Mouse (Mus musculus): ENCODE measurements around the gene Fam83c. TPM values are rescaled to one million over a fixed set of nuclear protein-coding genes. Genes with fewer than 3 reads are reported as not detected.

Fam83c gene
- polyA plus RNA-seq, 1 experiment from 2014 or later = 0.13 TPM

DNA sequence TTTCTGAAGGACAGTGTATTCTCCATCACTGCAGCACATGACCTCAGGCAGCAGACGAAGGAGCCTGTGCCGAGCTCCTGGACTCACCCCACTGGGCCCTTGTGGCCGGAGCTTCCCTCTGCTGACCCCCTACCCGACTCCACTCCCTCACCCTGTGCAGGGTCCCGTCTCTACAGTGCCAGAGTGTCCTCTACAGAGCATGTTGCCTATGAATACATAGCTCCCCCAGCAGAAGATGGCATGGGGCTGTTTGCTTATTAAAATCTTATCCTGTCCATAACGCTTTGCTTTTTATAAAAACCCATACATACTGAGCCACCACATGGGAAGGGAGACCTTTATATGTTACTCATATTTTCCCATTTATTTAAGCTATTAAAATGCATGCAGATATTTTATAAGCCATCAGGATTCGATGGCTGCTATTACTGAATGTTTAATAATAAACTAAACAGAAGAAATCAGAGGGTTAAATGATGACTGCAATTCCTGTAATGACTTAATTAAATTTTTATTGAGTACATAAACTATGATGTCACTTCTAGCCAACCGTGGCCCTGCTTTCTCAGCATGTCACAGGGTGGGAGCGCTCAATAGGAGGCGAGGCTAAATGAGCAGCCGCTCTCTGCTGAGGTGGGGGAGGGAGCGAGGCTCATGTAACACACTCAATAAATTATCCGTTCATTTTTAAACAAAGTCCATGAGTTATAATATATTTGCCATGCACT lies 28.1 kb upstream of the Fam83c start:
- H3K9me3 ChIP-seq (ENCODE audit: control insufficient read depth, low read length) = no peaks in the 10 kb centered on the region
- no peak overlapping the region for H3K4me3 ChIP-seq (ENCODE audit: low read length)
- no peaks in the 10 kb centered on the region for H3K27me3 ChIP-seq (ENCODE audit: control insufficient read depth, insufficient read depth, low read depth, low read length)
- ATAC-seq (ENCODE audit: low read depth) = peak; percentile 64; the same call in 1 of the 2 replicates
- 64% methylated on average over 13 of the region's 13 CpGs for WGBS
- no peak overlapping the region for H3K27ac ChIP-seq (ENCODE audit: low read length)
- no peak overlapping the region for H3K9ac ChIP-seq (ENCODE audit: low read length)
- H3K4me1 ChIP-seq (replicated peaks; ENCODE audit: control insufficient read depth, insufficient read depth, low read length) = peaks cover 4% of the 10 kb centered on the region; the same call in 1 of the 2 replicates
- no peak overlapping the region for H3K4me2 ChIP-seq (ENCODE audit: low read depth, low read length)
- H3K36me3 ChIP-seq (ENCODE audit: control insufficient read depth, insufficient read depth, low read length) = no peaks in the 10 kb centered on the region

DNA sequence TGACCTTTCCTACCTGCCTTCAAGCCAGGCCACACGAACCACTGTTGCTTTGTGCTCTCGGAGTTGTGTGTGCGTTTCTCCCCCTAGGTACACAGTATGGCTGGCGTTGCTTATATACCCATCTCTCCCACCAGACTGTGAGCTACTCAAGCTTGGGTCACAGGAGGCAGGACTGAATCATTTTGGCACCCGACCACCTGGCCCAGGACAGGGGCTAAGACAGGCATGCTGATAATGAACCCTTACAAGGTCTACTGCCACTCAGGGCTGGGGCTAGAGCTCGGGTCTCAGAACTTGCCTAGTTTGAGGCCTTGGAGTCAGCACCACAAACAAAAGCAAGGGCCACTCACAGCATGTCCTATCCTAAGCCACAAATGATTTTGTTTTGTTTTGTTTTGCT lies 26.9 kb upstream of the Fam83c start:
- peaks cover 4% of the 10 kb centered on the region; the same call in 1 of the 2 replicates for H3K4me1 ChIP-seq (replicated peaks; ENCODE audit: control insufficient read depth, insufficient read depth, low read length)
- no peak overlapping the region for H3K4me3 ChIP-seq (ENCODE audit: low read length)
- no peak overlapping the region for H3K4me2 ChIP-seq (ENCODE audit: low read depth, low read length)
- no peaks in the 10 kb centered on the region for H3K9me3 ChIP-seq (ENCODE audit: control insufficient read depth, low read length)
- no peaks in the 10 kb centered on the region for H3K27me3 ChIP-seq (ENCODE audit: control insufficient read depth, insufficient read depth, low read depth, low read length)
- WGBS = 86% methylated on average over 6 of the region's 6 CpGs
- no peak for ATAC-seq (ENCODE audit: low read depth)
- no peak overlapping the region for H3K9ac ChIP-seq (ENCODE audit: low read length)
- no peak overlapping the region for H3K27ac ChIP-seq (ENCODE audit: low read length)
- H3K36me3 ChIP-seq (ENCODE audit: control insufficient read depth, insufficient read depth, low read length) = peaks cover 2% of the 10 kb centered on the region; the same call in 1 of the 2 replicates

DNA sequence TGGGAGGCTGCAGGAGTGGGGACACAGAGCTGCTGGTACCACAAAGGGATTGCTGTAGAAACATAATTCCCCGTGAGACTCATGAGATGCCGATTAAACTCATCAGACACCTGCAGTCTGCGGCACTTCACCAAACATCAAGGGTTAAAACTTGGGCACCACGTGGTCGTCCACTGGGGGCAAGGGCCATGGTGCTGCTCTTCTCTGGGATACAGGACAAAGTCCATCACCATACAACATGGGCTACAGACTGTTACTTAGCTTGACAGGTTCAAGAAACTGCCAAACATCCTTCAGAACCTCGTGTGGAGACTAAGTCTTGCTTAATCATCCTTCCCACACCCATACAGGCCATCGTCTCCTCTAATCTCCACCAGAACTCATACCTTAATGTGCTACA lies 25.4 kb upstream of the Fam83c start:
- Histone ChIP-seq H3K36me3 (ENCODE audit: control insufficient read depth, insufficient read depth, low read length) (peaks cover 5% of the 10 kb centered on the region), H3K4me2 (ENCODE audit: low read depth, low read length) (no peak overlapping the region), H3K9ac (ENCODE audit: low read length) (no peak overlapping the region), H3K4me1 (replicated peaks; ENCODE audit: control insufficient read depth, insufficient read depth, low read length) (peaks cover 4% of the 10 kb centered on the region; the same call in 1 of the 2 replicates), H3K4me3 (ENCODE audit: low read length) (no peak overlapping the region), H3K27me3 (ENCODE audit: control insufficient read depth, insufficient read depth, low read depth, low read length) (no peaks in the 10 kb centered on the region), H3K9me3 (ENCODE audit: control insufficient read depth, low read length) (no peaks in the 10 kb centered on the region), H3K27ac (ENCODE audit: low read length) (no peak overlapping the region)
- WGBS = 80% methylated on average over 7 of the region's 7 CpGs
- no peak for ATAC-seq (ENCODE audit: low read depth)

DNA sequence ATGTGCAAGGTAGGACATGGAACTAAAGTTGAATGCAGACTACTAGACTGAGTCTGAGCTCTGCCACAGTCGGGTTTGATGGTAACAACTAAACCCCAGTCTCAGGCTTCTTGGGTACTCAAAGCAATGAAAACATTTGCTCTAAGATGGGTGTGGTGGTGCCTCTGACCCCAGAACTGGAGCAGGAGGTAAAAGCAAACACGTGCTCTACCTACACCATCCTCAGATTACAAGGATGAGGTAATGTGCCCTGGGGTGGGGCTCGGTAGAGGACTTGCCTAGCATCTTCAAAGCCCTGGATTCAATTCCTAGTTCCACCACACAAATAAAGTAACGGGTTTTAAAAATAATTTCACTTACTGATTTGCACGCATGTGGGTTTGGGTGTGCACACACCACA lies 17.9 kb upstream of the Fam83c start:
- 75% methylated on average over 5 of the region's 5 CpGs for WGBS
- no peak overlapping the region for H3K4me3 ChIP-seq (ENCODE audit: low read length)
- H3K4me2 ChIP-seq (ENCODE audit: low read depth, low read length) = no peak overlapping the region
- no peaks in the 10 kb centered on the region for H3K4me1 ChIP-seq (replicated peaks; ENCODE audit: control insufficient read depth, insufficient read depth, low read length)
- no peaks in the 10 kb centered on the region for H3K9me3 ChIP-seq (ENCODE audit: control insufficient read depth, low read length)
- peaks cover 13% of the 10 kb centered on the region for H3K36me3 ChIP-seq (ENCODE audit: control insufficient read depth, insufficient read depth, low read length)
- no peak for ATAC-seq (ENCODE audit: low read depth)
- H3K9ac ChIP-seq (ENCODE audit: low read length) = no peak overlapping the region
- H3K27ac ChIP-seq (ENCODE audit: low read length) = no peak overlapping the region
- H3K27me3 ChIP-seq (ENCODE audit: control insufficient read depth, insufficient read depth, low read depth, low read length) = no peaks in the 10 kb centered on the region

DNA sequence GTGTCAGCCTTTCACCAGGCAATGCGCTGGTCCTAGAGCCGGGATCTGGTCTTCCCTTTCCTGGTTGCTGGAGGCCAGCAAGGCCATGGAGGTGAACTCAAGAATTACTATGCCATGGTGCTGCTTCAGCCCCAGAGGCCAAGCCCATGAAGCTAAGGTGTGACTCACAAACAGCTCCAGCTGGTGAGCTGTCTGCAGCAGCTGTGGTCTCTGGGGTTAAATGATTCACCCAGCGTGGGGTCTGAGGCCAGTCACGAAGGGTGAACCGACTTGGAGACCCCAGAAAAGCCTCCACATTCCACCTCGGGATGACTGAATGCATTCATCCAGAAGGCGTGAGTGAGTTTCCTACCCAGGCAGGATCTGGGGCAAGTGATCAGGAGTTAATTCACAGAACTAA lies 15.5 kb upstream of the Fam83c start:
- Histone ChIP-seq H3K9ac (ENCODE audit: low read length) (no peak overlapping the region), H3K27ac (ENCODE audit: low read length) (no peak overlapping the region), H3K4me2 (ENCODE audit: low read depth, low read length) (no peak overlapping the region), H3K4me1 (replicated peaks; ENCODE audit: control insufficient read depth, insufficient read depth, low read length) (no peaks in the 10 kb centered on the region), H3K9me3 (ENCODE audit: control insufficient read depth, low read length) (no peaks in the 10 kb centered on the region), H3K27me3 (ENCODE audit: control insufficient read depth, insufficient read depth, low read depth, low read length) (no peaks in the 10 kb centered on the region), H3K4me3 (ENCODE audit: low read length) (no peak overlapping the region), H3K36me3 (ENCODE audit: control insufficient read depth, insufficient read depth, low read length) (peaks cover 12% of the 10 kb centered on the region)
- ATAC-seq (ENCODE audit: low read depth) = no peak
- WGBS = 83% methylated on average over 7 of the region's 7 CpGs

DNA sequence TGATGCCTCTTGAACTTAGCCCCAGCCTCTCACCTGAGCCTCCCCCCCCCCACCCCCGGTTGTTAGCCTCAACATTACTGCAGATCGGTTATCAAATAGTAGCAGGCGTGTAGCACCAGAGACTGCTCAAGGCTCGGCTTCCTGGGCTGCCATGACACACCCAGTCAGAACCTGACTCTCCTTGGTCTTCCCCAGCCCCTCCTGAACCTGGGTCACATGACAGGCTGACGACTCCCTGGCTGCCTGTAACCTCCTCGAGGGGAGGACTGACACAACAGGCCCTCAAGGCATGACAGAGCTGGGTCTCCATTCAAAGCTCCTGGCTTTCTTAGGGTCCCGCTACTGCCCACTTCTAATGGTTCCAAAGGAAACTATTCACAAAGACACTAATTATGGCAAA lies 14.8 kb upstream of the Fam83c start:
- Histone ChIP-seq H3K36me3 (ENCODE audit: control insufficient read depth, insufficient read depth, low read length) (peaks cover 12% of the 10 kb centered on the region), H3K9ac (ENCODE audit: low read length) (no peak overlapping the region), H3K27ac (ENCODE audit: low read length) (no peak overlapping the region), H3K4me2 (ENCODE audit: low read depth, low read length) (no peak overlapping the region), H3K4me3 (ENCODE audit: low read length) (no peak overlapping the region), H3K9me3 (ENCODE audit: control insufficient read depth, low read length) (no peaks in the 10 kb centered on the region), H3K27me3 (ENCODE audit: control insufficient read depth, insufficient read depth, low read depth, low read length) (no peaks in the 10 kb centered on the region), H3K4me1 (replicated peaks; ENCODE audit: control insufficient read depth, insufficient read depth, low read length) (no peaks in the 10 kb centered on the region)
- WGBS = 65% methylated on average over 7 of the region's 7 CpGs
- no peak for ATAC-seq (ENCODE audit: low read depth)

DNA sequence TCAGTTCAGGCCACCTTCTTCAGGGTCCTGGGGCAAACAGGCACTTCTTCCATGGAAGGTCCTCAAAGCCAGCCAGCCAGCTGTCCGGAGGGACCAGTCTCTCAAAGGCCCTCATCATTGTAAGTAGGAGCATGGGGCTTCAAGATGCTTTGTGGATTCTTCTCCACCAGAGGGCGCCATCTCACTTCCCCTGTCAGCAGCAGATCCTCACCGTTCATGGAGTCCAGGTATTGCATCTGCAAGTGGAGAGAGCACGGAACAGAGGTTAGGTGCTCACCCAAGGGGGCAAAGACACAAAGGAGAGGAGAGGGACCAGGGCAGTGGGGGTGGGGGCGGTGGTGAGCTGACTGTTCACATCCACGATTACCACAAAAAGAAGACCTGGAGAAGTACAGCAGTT lies 13.6 kb upstream of the Fam83c start:
- WGBS = 26% methylated on average over 6 of the region's 6 CpGs
- no peak overlapping the region for H3K9ac ChIP-seq (ENCODE audit: low read length)
- no peaks in the 10 kb centered on the region for H3K9me3 ChIP-seq (ENCODE audit: control insufficient read depth, low read length)
- H3K27ac ChIP-seq (ENCODE audit: low read length) = no peak overlapping the region
- H3K4me2 ChIP-seq (ENCODE audit: low read depth, low read length) = no peak overlapping the region
- no peaks in the 10 kb centered on the region for H3K27me3 ChIP-seq (ENCODE audit: control insufficient read depth, insufficient read depth, low read depth, low read length)
- no peak overlapping the region for H3K4me3 ChIP-seq (ENCODE audit: low read length)
- ATAC-seq (ENCODE audit: low read depth) = peak; percentile 39; the same call in 1 of the 2 replicates
- no peaks in the 10 kb centered on the region for H3K4me1 ChIP-seq (replicated peaks; ENCODE audit: control insufficient read depth, insufficient read depth, low read length)
- peaks cover 12% of the 10 kb centered on the region for H3K36me3 ChIP-seq (ENCODE audit: control insufficient read depth, insufficient read depth, low read length)

DNA sequence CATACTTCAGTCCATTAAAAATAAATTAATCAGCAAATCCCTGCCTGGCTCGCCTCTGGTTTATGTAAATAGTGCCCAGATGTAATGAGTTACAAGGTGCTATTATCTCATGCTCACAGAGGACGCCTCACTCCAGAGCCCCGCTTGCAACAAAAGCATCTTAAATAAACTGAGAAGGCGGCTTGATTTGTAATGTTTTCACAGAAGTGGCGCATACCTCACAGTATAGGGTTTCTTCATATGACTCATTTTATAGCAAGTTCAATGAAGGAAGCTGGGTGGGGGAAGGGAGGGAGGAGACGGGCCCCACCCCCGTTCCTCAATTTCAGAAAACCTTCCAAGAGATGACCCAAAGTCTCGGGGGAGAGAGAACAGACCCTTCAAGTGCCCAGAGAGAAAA lies 12.3 kb upstream of the Fam83c start:
- peaks cover 12% of the 10 kb centered on the region for H3K36me3 ChIP-seq (ENCODE audit: control insufficient read depth, insufficient read depth, low read length)
- no peak overlapping the region for H3K4me3 ChIP-seq (ENCODE audit: low read length)
- no peaks in the 10 kb centered on the region for H3K27me3 ChIP-seq (ENCODE audit: control insufficient read depth, insufficient read depth, low read depth, low read length)
- H3K9ac ChIP-seq (ENCODE audit: low read length) = no peak overlapping the region
- no peak for ATAC-seq (ENCODE audit: low read depth)
- H3K27ac ChIP-seq (ENCODE audit: low read length) = no peak overlapping the region
- H3K9me3 ChIP-seq (ENCODE audit: control insufficient read depth, low read length) = no peaks in the 10 kb centered on the region
- H3K4me2 ChIP-seq (ENCODE audit: low read depth, low read length) = no peak overlapping the region
- H3K4me1 ChIP-seq (replicated peaks; ENCODE audit: control insufficient read depth, insufficient read depth, low read length) = no peaks in the 10 kb centered on the region
- WGBS = 71% methylated on average over 8 of the region's 8 CpGs

DNA sequence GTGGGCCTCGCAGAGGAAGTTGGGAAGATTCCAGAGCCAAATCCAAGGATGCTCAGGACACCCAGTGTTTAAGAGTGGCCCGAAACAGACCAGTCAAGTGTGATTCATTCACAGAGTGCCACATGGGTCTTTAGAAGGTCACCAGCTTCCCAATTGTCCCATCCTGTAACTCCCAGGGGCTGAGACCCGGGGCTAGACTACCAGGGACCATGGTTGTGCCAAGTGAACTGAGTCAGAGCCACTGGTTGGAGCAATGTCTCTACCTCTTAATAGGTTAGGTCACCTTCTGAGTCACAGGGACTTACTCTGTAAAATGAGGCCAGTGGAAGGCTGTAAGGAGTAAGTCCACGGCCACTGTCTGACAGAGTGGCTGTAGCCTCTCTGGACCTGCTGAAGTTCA lies 4.3 kb upstream of the Fam83c start:
- no peak for ATAC-seq (ENCODE audit: low read depth)
- H3K9ac ChIP-seq (ENCODE audit: low read length) = no peak overlapping the region
- no peaks in the 10 kb centered on the region for H3K9me3 ChIP-seq (ENCODE audit: control insufficient read depth, low read length)
- H3K27ac ChIP-seq (ENCODE audit: low read length) = no peak overlapping the region
- H3K36me3 ChIP-seq (ENCODE audit: control insufficient read depth, insufficient read depth, low read length) = no peaks in the 10 kb centered on the region
- H3K27me3 ChIP-seq (ENCODE audit: control insufficient read depth, insufficient read depth, low read depth, low read length) = no peaks in the 10 kb centered on the region
- H3K4me3 ChIP-seq (ENCODE audit: low read length) = no peak overlapping the region
- 68% methylated on average over 4 of the region's 4 CpGs for WGBS
- H3K4me2 ChIP-seq (ENCODE audit: low read depth, low read length) = no peak overlapping the region
- H3K4me1 ChIP-seq (replicated peaks; ENCODE audit: control insufficient read depth, insufficient read depth, low read length) = no peaks in the 10 kb centered on the region

Measured in lung, embryonic 16.5 days (tissue).